Mouse (Mus musculus): ENCODE data around the gene Nek2. TPM values are rescaled to one million over a fixed set of nuclear protein-coding genes. Genes with fewer than 3 reads are reported as not detected.
A peak's percentile ranks its signal among the peaks of the same experiment; 100 is the strongest.

Nek2 gene
- polyA plus RNA-seq, 1 experiment from 2014 or later = 50.8 TPM

- ATAC-seq (ENCODE audit: low FRiP score, low TSS enrichment) = no peak
- no peak overlapping the region for H3K27ac ChIP-seq (ENCODE audit: low read length)
- H3K4me3 ChIP-seq (ENCODE audit: low read length) = no peak overlapping the region
- peaks cover 7% of the 10 kb centered on the region; the same call in 1 of the 2 replicates for H3K9me3 ChIP-seq (ENCODE audit: low read length)
- H3K4me1 ChIP-seq (ENCODE audit: insufficient read depth, low read length) = 0 out of 2 replicates have a peak, but pooled peaks cover 6% of the 10 kb centered on the region
- WGBS = 59% methylated on average over 5 of the region's 5 CpGs
- no peaks in the 10 kb centered on the region for H3K27me3 ChIP-seq (ENCODE audit: insufficient read depth, low read length)
- no peak overlapping the region for H3K9ac ChIP-seq (replicated peaks; ENCODE audit: low read length)
- H3K36me3 ChIP-seq (ENCODE audit: insufficient read depth, low read length) = no peaks in the 10 kb centered on the region
- H3K4me2 ChIP-seq (replicated peaks; ENCODE audit: low read depth, low read length) = no peak overlapping the region
Observed at GRCm38 (mm10) chr1:191854716-191855115, 33.5 kb downstream of the Nek2 start.

- peak; percentile 46; the same call in 1 of the 2 replicates for ATAC-seq (ENCODE audit: low FRiP score, low TSS enrichment)
- Histone ChIP-seq H3K27me3 (ENCODE audit: insufficient read depth, low read length) (no peaks in the 10 kb centered on the region), H3K9me3 (ENCODE audit: low read length) (peaks cover 7% of the 10 kb centered on the region; the same call in 1 of the 2 replicates), H3K4me1 (ENCODE audit: insufficient read depth, low read length) (0 out of 2 replicates have a peak, but pooled peaks cover 6% of the 10 kb centered on the region), H3K4me2 (replicated peaks; ENCODE audit: low read depth, low read length) (no peak overlapping the region), H3K36me3 (ENCODE audit: insufficient read depth, low read length) (no peaks in the 10 kb centered on the region), H3K4me3 (ENCODE audit: low read length) (no peak overlapping the region), H3K9ac (replicated peaks; ENCODE audit: low read length) (no peak overlapping the region), H3K27ac (ENCODE audit: low read length) (no peak overlapping the region)
- 49% methylated on average over 10 of the region's 10 CpGs for WGBS
Observed at GRCm38 (mm10) chr1:191855136-191855878, 34.1 kb downstream of the Nek2 start.

GRCm38 (mm10) chr1:191856886-191857651, 35.8 kb downstream of the Nek2 start:
- H3K4me1 ChIP-seq (ENCODE audit: insufficient read depth, low read length) = 0 out of 2 replicates have a peak, but pooled peaks cover 6% of the 10 kb centered on the region
- H3K4me2 ChIP-seq (replicated peaks; ENCODE audit: low read depth, low read length) = no peak overlapping the region
- no peak overlapping the region for H3K27ac ChIP-seq (ENCODE audit: low read length)
- WGBS = 79% methylated on average over 5 of the region's 5 CpGs
- ATAC-seq (ENCODE audit: low FRiP score, low TSS enrichment) = no peak
- H3K27me3 ChIP-seq (ENCODE audit: insufficient read depth, low read length) = no peaks in the 10 kb centered on the region
- H3K36me3 ChIP-seq (ENCODE audit: insufficient read depth, low read length) = no peaks in the 10 kb centered on the region
- H3K9ac ChIP-seq (replicated peaks; ENCODE audit: low read length) = no peak overlapping the region
- H3K9me3 ChIP-seq (ENCODE audit: low read length) = peaks cover 7% of the 10 kb centered on the region; the same call in 1 of the 2 replicates
- H3K4me3 ChIP-seq (ENCODE audit: low read length) = no peak overlapping the region

DNA sequence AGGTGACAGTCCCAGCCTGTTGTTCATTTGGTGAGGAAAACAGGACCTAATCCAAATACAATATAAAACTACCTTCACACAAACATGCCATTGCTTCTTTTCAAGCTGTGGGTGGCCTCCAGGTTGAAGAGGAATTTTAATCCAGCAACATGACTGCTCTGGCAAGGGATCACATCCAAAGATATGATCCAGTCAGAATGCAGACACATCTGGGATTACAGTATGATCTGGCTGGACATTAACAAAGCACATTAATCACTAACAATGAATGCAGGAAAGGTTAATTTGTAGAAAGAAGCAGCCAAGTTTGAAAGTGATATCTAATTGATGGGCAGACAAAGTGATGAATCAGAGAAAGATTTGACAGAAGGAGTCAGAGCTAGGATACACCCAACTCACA, 36.9 kb downstream of the Nek2 start:
- H3K4me3 ChIP-seq (ENCODE audit: low read length) = no peak overlapping the region
- no peak overlapping the region for H3K4me2 ChIP-seq (replicated peaks; ENCODE audit: low read depth, low read length)
- no peak overlapping the region for H3K9ac ChIP-seq (replicated peaks; ENCODE audit: low read length)
- no peak overlapping the region for H3K27ac ChIP-seq (ENCODE audit: low read length)
- H3K4me1 ChIP-seq (ENCODE audit: insufficient read depth, low read length) = 0 out of 2 replicates have a peak, but pooled peaks cover 6% of the 10 kb centered on the region
- no peaks in the 10 kb centered on the region for H3K27me3 ChIP-seq (ENCODE audit: insufficient read depth, low read length)
- H3K36me3 ChIP-seq (ENCODE audit: insufficient read depth, low read length) = no peaks in the 10 kb centered on the region
- H3K9me3 ChIP-seq (ENCODE audit: low read length) = peaks cover 7% of the 10 kb centered on the region; the same call in 1 of the 2 replicates
- ATAC-seq (ENCODE audit: low FRiP score, low TSS enrichment) = no peak

DNA sequence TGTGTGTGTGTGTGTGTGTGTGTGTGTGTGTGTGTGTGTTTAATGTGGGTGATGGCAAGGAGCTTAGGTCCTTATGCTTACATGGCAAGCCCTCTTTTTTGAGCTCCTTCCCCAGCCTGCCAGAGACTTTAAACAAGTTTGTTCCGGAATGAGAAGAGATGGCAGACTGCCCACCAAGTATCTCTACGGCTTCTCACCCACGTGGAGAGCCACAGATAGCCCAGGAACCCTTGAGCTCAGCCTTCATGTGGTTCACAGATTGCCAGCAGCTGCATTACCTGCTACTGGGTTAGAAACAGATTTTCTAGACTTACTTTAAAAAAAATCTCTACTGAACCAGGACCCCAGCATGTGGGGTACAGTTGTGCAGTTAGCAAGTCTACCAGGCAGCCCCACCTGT, 38.6 kb downstream of the Nek2 start:
- no peak overlapping the region for H3K27ac ChIP-seq (ENCODE audit: low read length)
- ATAC-seq (ENCODE audit: low FRiP score, low TSS enrichment) = no peak
- no peaks in the 10 kb centered on the region for H3K36me3 ChIP-seq (ENCODE audit: insufficient read depth, low read length)
- peaks cover 7% of the 10 kb centered on the region; the same call in 1 of the 2 replicates for H3K9me3 ChIP-seq (ENCODE audit: low read length)
- 82% methylated on average over 3 of the region's 3 CpGs for WGBS
- 0 out of 2 replicates have a peak, but pooled peaks cover 6% of the 10 kb centered on the region for H3K4me1 ChIP-seq (ENCODE audit: insufficient read depth, low read length)
- H3K27me3 ChIP-seq (ENCODE audit: insufficient read depth, low read length) = no peaks in the 10 kb centered on the region
- no peak overlapping the region for H3K4me2 ChIP-seq (replicated peaks; ENCODE audit: low read depth, low read length)
- no peak overlapping the region for H3K9ac ChIP-seq (replicated peaks; ENCODE audit: low read length)
- no peak overlapping the region for H3K4me3 ChIP-seq (ENCODE audit: low read length)

DNA sequence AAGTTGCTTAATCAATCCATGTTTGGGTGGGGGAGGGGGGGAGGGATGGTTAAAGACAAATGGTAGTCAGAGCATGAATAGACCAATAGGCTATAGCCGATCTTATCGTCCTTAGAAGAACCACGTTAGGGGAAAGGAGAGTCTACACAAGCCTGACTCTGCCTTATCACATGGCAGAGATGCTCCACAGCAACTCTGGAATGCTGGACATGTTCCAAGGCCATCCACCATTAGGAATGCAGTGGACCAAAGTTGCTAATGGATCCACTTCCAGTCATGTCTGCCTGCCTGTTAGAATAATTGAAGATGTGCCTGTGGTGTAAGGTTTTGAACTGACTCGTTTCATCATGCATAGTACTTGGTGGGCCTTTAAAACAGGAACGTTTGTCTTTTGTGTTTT, 40.0 kb downstream of the Nek2 start:
- Histone ChIP-seq H3K4me1 (ENCODE audit: insufficient read depth, low read length) (no peaks in the 10 kb centered on the region), H3K4me2 (replicated peaks; ENCODE audit: low read depth, low read length) (no peak overlapping the region), H3K27ac (ENCODE audit: low read length) (no peak overlapping the region), H3K4me3 (ENCODE audit: low read length) (no peak overlapping the region), H3K36me3 (ENCODE audit: insufficient read depth, low read length) (no peaks in the 10 kb centered on the region), H3K9me3 (ENCODE audit: low read length) (peaks cover 7% of the 10 kb centered on the region; the same call in 1 of the 2 replicates), H3K27me3 (ENCODE audit: insufficient read depth, low read length) (no peaks in the 10 kb centered on the region), H3K9ac (replicated peaks; ENCODE audit: low read length) (no peak overlapping the region)
- 77% methylated on average over 5 of the region's 5 CpGs for WGBS
- ATAC-seq (ENCODE audit: low FRiP score, low TSS enrichment) = no peak

GRCm38 (mm10) chr1:191863833-191864550, 42.7 kb downstream of the Nek2 start:
- 74% methylated on average over 4 of the region's 4 CpGs for WGBS
- no peak for ATAC-seq (ENCODE audit: low FRiP score, low TSS enrichment)

GRCm38 (mm10) chr1:191864551-191865027, 43.3 kb downstream of the Nek2 start:
- Histone ChIP-seq H3K9ac (replicated peaks; ENCODE audit: low read length) (no peak overlapping the region), H3K36me3 (ENCODE audit: insufficient read depth, low read length) (no peaks in the 10 kb centered on the region), H3K4me1 (ENCODE audit: insufficient read depth, low read length) (no peaks in the 10 kb centered on the region), H3K4me2 (replicated peaks; ENCODE audit: low read depth, low read length) (no peak overlapping the region), H3K9me3 (ENCODE audit: low read length) (no peaks in the 10 kb centered on the region), H3K4me3 (ENCODE audit: low read length) (no peak overlapping the region), H3K27ac (ENCODE audit: low read length) (no peak overlapping the region), H3K27me3 (ENCODE audit: insufficient read depth, low read length) (no peaks in the 10 kb centered on the region)
- no peak for ATAC-seq (ENCODE audit: low FRiP score, low TSS enrichment)
- 86% methylated on average over 8 of the region's 8 CpGs for WGBS

More at GRCm38 (mm10) chr1:191863833-191864550, 42.7 kb downstream of the Nek2 start:
- Histone ChIP-seq H3K4me1 (ENCODE audit: insufficient read depth, low read length) (no peaks in the 10 kb centered on the region), H3K4me3 (ENCODE audit: low read length) (no peak overlapping the region), H3K9me3 (ENCODE audit: low read length) (no peaks in the 10 kb centered on the region), H3K27me3 (ENCODE audit: insufficient read depth, low read length) (no peaks in the 10 kb centered on the region), H3K27ac (ENCODE audit: low read length) (no peak overlapping the region), H3K4me2 (replicated peaks; ENCODE audit: low read depth, low read length) (no peak overlapping the region), H3K9ac (replicated peaks; ENCODE audit: low read length) (no peak overlapping the region), H3K36me3 (ENCODE audit: insufficient read depth, low read length) (no peaks in the 10 kb centered on the region)

- ATAC-seq (ENCODE audit: low FRiP score, low TSS enrichment) = no peak
- peaks cover 6% of the 10 kb centered on the region; the same call in 1 of the 2 replicates for H3K4me1 ChIP-seq (ENCODE audit: insufficient read depth, low read length)
- H3K4me2 ChIP-seq (replicated peaks; ENCODE audit: low read depth, low read length) = no peak overlapping the region
- H3K9me3 ChIP-seq (ENCODE audit: low read length) = no peaks in the 10 kb centered on the region
- H3K4me3 ChIP-seq (ENCODE audit: low read length) = no peak overlapping the region
- 78% methylated on average over 6 of the region's 6 CpGs for WGBS
- no peak overlapping the region for H3K9ac ChIP-seq (replicated peaks; ENCODE audit: low read length)
- no peaks in the 10 kb centered on the region for H3K27me3 ChIP-seq (ENCODE audit: insufficient read depth, low read length)
- H3K36me3 ChIP-seq (ENCODE audit: insufficient read depth, low read length) = no peaks in the 10 kb centered on the region
- no peak overlapping the region for H3K27ac ChIP-seq (ENCODE audit: low read length)
Observed at GRCm38 (mm10) chr1:191872076-191872710, 50.9 kb downstream of the Nek2 start.

Measured in kidney, embryonic 16.5 days (tissue).